Mouse (Mus musculus): ENCODE measurements around the gene Cables2.

GRCm38 (mm10) chr2:180304554-180304953 is 31.3 kb upstream of the Cables2 start:
- no peak for TF ChIP-seq CTCF (IDR thresholded peaks at IDR 0.05; ENCODE audit: control insufficient read depth, insufficient read depth, low read length)
- TF ChIP-seq POLR2A (IDR thresholded peaks at IDR 0.05; ENCODE audit: borderline replicate concordance, control insufficient read depth, low read depth, low read length): no peak
